Comparison of ENCODE assay signal across 12 mouse cellular contexts in genomic region chr11:20469368-20469767, GRCm38 (mm10).
DNase-seq lines count a peak whose midpoint lies in the region; ATAC-seq and TF ChIP-seq lines count a peak whose summit lies in the region.
"Had no signal": no experiment of that assay in that cellular context is flagged by ENCODE, and none has a peak within 500 bp of the region (broad histone marks: within the 10 kb centered on the region; RNA-seq: fewer than 3 reads in every experiment).

No protein-coding gene starts in this region.

- ATAC-seq in forebrain, embryonic 16.5 days: no peak

- H3K27ac ChIP-seq in forebrain, embryonic 10.5 days: peak overlapping the region; percentile 48; the same call in 1 of the 2 replicates
- no peak overlapping the region for H3K27ac ChIP-seq in forebrain, embryonic 16.5 days (ENCODE audit: low read length)
- H3K27ac ChIP-seq: embryonic facial prominence, embryonic 13.5 days; layer of hippocampus, adult 2 months had no signal

- no peaks in the 10 kb centered on the region for H3K36me3 ChIP-seq in forebrain, embryonic 10.5 days (replicated peaks)
- H3K36me3 ChIP-seq in forebrain, embryonic 16.5 days (ENCODE audit: control insufficient read depth, insufficient read depth): no peaks in the 10 kb centered on the region
- no peaks in the 10 kb centered on the region for H3K36me3 ChIP-seq in myocyte (ENCODE audit: control insufficient read depth, insufficient read depth)
- H3K36me3 ChIP-seq: embryonic facial prominence, embryonic 13.5 days had no signal

- peaks cover 8% of the 10 kb centered on the region; the same call in 1 of the 2 replicates for H3K27me3 ChIP-seq in forebrain, embryonic 10.5 days (ENCODE audit: poor library complexity, severe bottlenecking)
- no peaks in the 10 kb centered on the region for H3K27me3 ChIP-seq in forebrain, embryonic 16.5 days (replicated peaks; ENCODE audit: control insufficient read depth, insufficient read depth, low read length)
- H3K27me3 ChIP-seq in myocyte (ENCODE audit: control insufficient read depth, insufficient read depth, insufficient read length): no peaks in the 10 kb centered on the region
- H3K27me3 ChIP-seq: embryonic facial prominence, embryonic 13.5 days had no signal

- TF ChIP-seq POLR2A in myocyte (IDR thresholded peaks at IDR 0.05; ENCODE audit: insufficient read length, low read depth): no peak

- 62% methylated on average over 5 of the region's 5 CpGs for WGBS in forebrain, embryonic 10.5 days
- WGBS in forebrain, embryonic 16.5 days: 85% methylated on average over 5 of the region's 5 CpGs

- H3K4me3 ChIP-seq in forebrain, embryonic 10.5 days: no peak overlapping the region
- no peak overlapping the region for H3K4me3 ChIP-seq in forebrain, embryonic 16.5 days (replicated peaks; ENCODE audit: low read length)
- no peak overlapping the region for H3K4me3 ChIP-seq in myocyte
- H3K4me3 ChIP-seq: embryonic facial prominence, embryonic 13.5 days; layer of hippocampus, adult 2 months had no signal

- no peak overlapping the region for H3K4me2 ChIP-seq in forebrain, embryonic 16.5 days (ENCODE audit: low read length)
- peak overlapping the region; percentile 68 for H3K4me2 ChIP-seq in myocyte (ENCODE audit: low read depth)
- H3K4me2 ChIP-seq: embryonic facial prominence, embryonic 13.5 days had no signal

- no peak for DNase-seq in forebrain, embryonic 10.5 days (ENCODE audit: extremely low spot score, low spot score)
- peak; percentile 56 for DNase-seq in embryo, embryonic 10.5 days (ENCODE audit: low spot score)
- peak; percentile 54 to 78 for DNase-seq in kidney, postnatal 25 days
- no peak for DNase-seq in right cerebral cortex, postnatal 36 days (ENCODE audit: low spot score in 2 of 2)
- DNase-seq in layer of hippocampus, postnatal 36 days: no peak
- no peak for DNase-seq in urinary bladder, postnatal 14 days (ENCODE audit: low spot score)
- DNase-seq: gastrocnemius, postnatal 14 days; heart, postnatal 14 days had no signal

- H3K9me3 ChIP-seq in forebrain, embryonic 10.5 days: no peaks in the 10 kb centered on the region
- H3K9me3 ChIP-seq in forebrain, embryonic 16.5 days (ENCODE audit: control insufficient read depth, low read length): no peaks in the 10 kb centered on the region
- H3K9me3 ChIP-seq: embryonic facial prominence, embryonic 13.5 days had no signal

- H3K4me1 ChIP-seq in forebrain, embryonic 10.5 days: peaks cover 22% of the 10 kb centered on the region
- no peaks in the 10 kb centered on the region for H3K4me1 ChIP-seq in forebrain, embryonic 16.5 days (replicated peaks; ENCODE audit: control insufficient read depth, insufficient read depth, low read length)
- H3K4me1 ChIP-seq: embryonic facial prominence, embryonic 13.5 days had no signal

- H3K9ac ChIP-seq in forebrain, embryonic 16.5 days (replicated peaks; ENCODE audit: low read depth, low read length): no peak overlapping the region
- H3K9ac ChIP-seq: embryonic facial prominence, embryonic 13.5 days had no signal

- no peaks in the 10 kb centered on the region for H3K79me2 ChIP-seq in myocyte (ENCODE audit: control insufficient read depth, insufficient read depth)

- H3ac ChIP-seq in myocyte (ENCODE audit: control insufficient read depth, insufficient read length): no peak overlapping the region

TF ChIP-seq in myocyte, 11 proteins besides CTCF, POLR2A, EP300 and RAD21:
- TF ChIP-seq REST (IDR thresholded peaks at IDR 0.05; ENCODE audit: insufficient read depth, insufficient read length): no peak
- peak in 1 of 3 experiments; percentile 4 for TF ChIP-seq MYOG (IDR thresholded peaks at IDR 0.05; ENCODE audit: control insufficient read depth in 1 of 3, insufficient read depth in 1 of 3, insufficient read length in 2 of 3, low read depth in 2 of 3)
TF ChIP-seq in myocyte: peak in this region for 1.

Comparison
In these comparisons a context has a peak if more than half of its experiments do, and no peak if none do; other contexts are left out.
1. DNase-seq: peak in embryo, embryonic 10.5 days (single experiment) and kidney, postnatal 25 days (2 of 2); none in forebrain, embryonic 10.5 days (single experiment), right cerebral cortex, postnatal 36 days (0 of 2), layer of hippocampus, postnatal 36 days (0 of 2) and urinary bladder, postnatal 14 days (single experiment).